Mouse (Mus musculus) stomach, postnatal 0 days (tissue): ENCODE measurements at regions not wholly inside any gene's neighbourhood (a gene's known extent, or its start where the extent isn't known, plus 50 kb on each side); places are given as distances from the start of the nearest gene placed in this dataset.

ENCODE experiments used
- ATAC-seq: fragments of 200-750 bp; cut with Nextera tagmentation; 2 replicates; pipeline ENCODE4 v1.8.0; 2017; ENCODE audit not compliant: low FRiP score, low TSS enrichment
- DNase-seq: peaks from one replicate; pipeline ENCODE4 v3.0.0-alpha.2; 2016; ENCODE audit warnings: low spot score
- H3K27ac ChIP-seq: fragments of 300-500 bp; sonication (generic); replicated peaks from 2 replicates; pipeline ENCODE4 v1.5.1; 2014; ENCODE audit warnings: mild to moderate bottlenecking, control low read depth
- H3K27me3 ChIP-seq: fragments of 300-500 bp; sonication (generic); 2 replicates; pipeline ENCODE4 v1.6.1; 2014; ENCODE audit warnings: low read length; ENCODE audit not compliant: control insufficient read depth, insufficient read depth
- H3K36me3 ChIP-seq: fragments of 300-500 bp; sonication (generic); 2 replicates; pipeline ENCODE4 v1.6.1; 2014; ENCODE audit warnings: low read length, mixed read lengths; ENCODE audit not compliant: control insufficient read depth, insufficient read depth
- H3K4me1 ChIP-seq: fragments of 300-500 bp; sonication (generic); replicated peaks from 2 replicates; pipeline ENCODE4 v1.6.1; 2014; ENCODE audit warnings: antibody characterized with exemption; ENCODE audit not compliant: control insufficient read depth, insufficient read depth
- H3K4me2 ChIP-seq: fragments of 300-500 bp; sonication (generic); replicated peaks from 2 replicates; pipeline ENCODE4 v1.6.1; 2014; ENCODE audit warnings: low read depth, mild to moderate bottlenecking, control low read depth, moderate library complexity
- H3K4me3 ChIP-seq: fragments of 300-500 bp; sonication (generic); 2 replicates; pipeline ENCODE4 v1.5.1; 2014; ENCODE audit warnings: low read depth, low read length, control low read depth
- H3K9ac ChIP-seq: fragments of 300-500 bp; sonication (generic); 2 replicates; pipeline ENCODE4 v1.6.1; 2014; ENCODE audit warnings: mild to moderate bottlenecking, low read length, control low read depth, mixed read lengths
- H3K9me3 ChIP-seq: fragments of 300-500 bp; sonication (generic); 2 replicates; pipeline ENCODE4 v1.6.1; 2016; ENCODE audit warnings: low read length; ENCODE audit not compliant: control insufficient read depth
- CTCF ChIP-seq: IDR thresholded peaks from 2 replicates; pipeline ENCODE4 v1.5.1; 2016; ENCODE audit warnings: antibody characterized with exemption, low read depth, mild to moderate bottlenecking, moderate library complexity
- EP300 ChIP-seq: optimal IDR thresholded peaks from 2 replicates; pipeline ENCODE3; 2016; ENCODE audit warnings: antibody characterized with exemption
- WGBS: fragments of 180-500 bp; shearing (Covaris S2); extraction: QIAGEN DNeasy Blood & Tissue Kit; methylation state at CpG from one replicate; pipeline ENCODE4 v1.1.7; 2014; 5-methylcytosine and 5-hydroxymethylcytosine counted together

DNA sequence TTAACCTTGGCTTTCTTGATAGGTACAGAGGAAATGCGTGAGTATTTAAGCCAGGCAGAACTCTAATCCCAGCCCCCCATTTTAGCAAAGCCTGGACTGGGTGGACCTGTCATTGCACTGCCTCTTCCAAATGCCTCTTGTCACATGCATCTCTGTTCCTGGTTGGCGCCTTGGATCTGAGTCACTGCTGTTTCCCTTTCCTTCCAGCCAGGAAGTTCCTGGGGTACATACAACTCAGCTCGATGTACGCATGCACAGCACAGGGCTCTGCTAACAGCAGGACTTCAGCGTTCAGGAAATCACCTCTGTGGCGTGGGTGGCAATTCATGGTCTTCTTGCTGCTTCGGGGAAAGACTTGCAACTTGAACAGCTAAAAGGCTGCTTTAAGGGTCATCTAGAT is 59.9 kb upstream of the Pax6 start:
- no peaks in the 10 kb centered on the region for H3K36me3 ChIP-seq
- 46% methylated on average over 7 of the region's 7 CpGs for WGBS
- no peaks in the 10 kb centered on the region for H3K9me3 ChIP-seq
- no peak for DNase-seq
- no peaks in the 10 kb centered on the region for H3K4me1 ChIP-seq
- H3K9ac ChIP-seq = no peak overlapping the region
- H3K4me2 ChIP-seq = no peak overlapping the region
- no peak for TF ChIP-seq CTCF
- TF ChIP-seq EP300 = no peak
- H3K27ac ChIP-seq = no peak overlapping the region
- H3K27me3 ChIP-seq = no peaks in the 10 kb centered on the region
- no peak for ATAC-seq
- H3K4me3 ChIP-seq = no peak overlapping the region

DNA sequence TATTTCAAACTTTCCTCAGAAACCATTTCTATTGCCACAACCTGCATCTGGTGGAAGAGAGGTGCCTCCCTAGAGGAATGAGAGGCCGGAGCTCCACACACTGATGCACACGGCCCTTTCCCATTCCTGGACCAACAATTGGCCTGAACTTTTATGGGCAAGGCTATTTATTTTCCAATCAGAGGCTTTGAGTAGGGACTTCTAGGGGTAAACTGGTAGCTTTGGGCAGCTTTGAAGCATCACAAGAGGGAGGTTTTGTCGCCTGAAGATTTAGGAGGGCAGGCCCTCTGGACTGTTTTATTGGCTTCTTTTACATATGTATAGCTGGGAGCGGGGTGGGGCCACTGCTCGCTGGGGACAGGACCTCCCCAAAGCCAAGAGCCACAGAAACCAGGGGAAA is 57.7 kb upstream of the Pax6 start:
- no peaks in the 10 kb centered on the region for H3K4me1 ChIP-seq
- no peaks in the 10 kb centered on the region for H3K27me3 ChIP-seq
- DNase-seq (no peak), ATAC-seq (no peak)
- no peak for TF ChIP-seq EP300
- no peak for TF ChIP-seq CTCF
- H3K4me2 ChIP-seq = no peak overlapping the region
- no peak overlapping the region for H3K9ac ChIP-seq
- no peak overlapping the region for H3K27ac ChIP-seq
- no peak overlapping the region for H3K4me3 ChIP-seq
- H3K9me3 ChIP-seq = no peaks in the 10 kb centered on the region
- 66% methylated on average over 5 of the region's 5 CpGs for WGBS
- H3K36me3 ChIP-seq = no peaks in the 10 kb centered on the region

DNA sequence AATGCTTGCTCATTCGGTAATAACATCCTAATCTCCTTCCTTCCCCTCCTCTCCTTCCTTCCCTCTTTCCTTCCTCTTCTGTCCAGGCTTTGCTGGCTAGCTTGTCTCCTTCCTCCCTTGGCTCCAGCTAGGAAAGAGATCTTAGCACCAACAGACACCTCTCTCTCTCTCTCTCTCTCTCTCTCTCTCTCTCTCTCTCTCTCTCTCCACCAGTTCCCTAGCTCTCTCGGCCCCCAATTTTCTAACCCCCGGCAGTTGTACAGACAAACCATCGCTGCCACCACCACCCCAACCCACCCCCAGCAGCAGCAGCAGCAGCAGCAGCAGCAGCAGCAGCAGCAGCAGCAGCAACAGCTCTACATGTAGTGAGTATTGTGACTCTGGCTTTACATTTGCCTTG is 57.0 kb upstream of the Pax6 start:
- no peaks in the 10 kb centered on the region for H3K4me1 ChIP-seq
- DNase-seq = no peak
- no peaks in the 10 kb centered on the region for H3K27me3 ChIP-seq
- no peak overlapping the region for H3K9ac ChIP-seq
- no peak overlapping the region for H3K4me3 ChIP-seq
- no peak overlapping the region for H3K4me2 ChIP-seq
- TF ChIP-seq CTCF (no peak), EP300 (no peak)
- WGBS = 22% methylated on average over 4 of the region's 4 CpGs
- H3K36me3 ChIP-seq = no peaks in the 10 kb centered on the region
- ATAC-seq = no peak
- no peak overlapping the region for H3K27ac ChIP-seq
- H3K9me3 ChIP-seq = no peaks in the 10 kb centered on the region

DNA sequence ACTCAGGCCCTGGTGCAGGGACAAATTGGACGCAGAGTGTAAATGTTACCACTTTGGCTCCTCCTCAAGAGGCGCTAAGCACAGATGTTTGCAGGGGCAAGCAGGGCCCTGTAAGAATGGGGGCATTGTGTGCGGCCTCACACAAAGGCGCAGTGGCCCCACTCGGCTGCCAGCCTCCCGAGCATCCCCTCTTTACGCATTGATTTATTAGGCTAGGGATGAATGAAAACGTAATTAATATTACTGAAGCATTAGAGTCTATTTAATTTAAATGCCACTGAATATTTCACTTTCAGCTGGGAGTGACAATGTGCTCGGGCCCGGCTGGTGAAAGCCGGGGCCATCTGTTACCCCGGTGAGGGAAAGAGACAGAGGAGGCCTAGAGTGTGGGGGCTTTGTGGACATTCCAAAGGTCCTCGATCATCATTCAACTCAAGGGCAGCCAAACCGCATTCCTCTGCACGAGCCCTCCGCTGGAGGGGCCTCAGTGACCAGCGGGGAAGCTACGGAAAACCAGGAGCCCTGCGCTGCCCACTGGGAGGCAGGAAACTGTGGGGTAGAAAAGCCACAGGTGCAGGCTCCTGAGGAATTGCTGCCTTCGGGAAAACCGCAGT is 56.5 kb upstream of the Pax6 start:
- Histone ChIP-seq H3K27me3 (no peaks in the 10 kb centered on the region), H3K4me2 (no peak overlapping the region), H3K9ac (no peak overlapping the region), H3K27ac (no peak overlapping the region), H3K9me3 (no peaks in the 10 kb centered on the region), H3K36me3 (no peaks in the 10 kb centered on the region), H3K4me3 (no peak overlapping the region), H3K4me1 (no peaks in the 10 kb centered on the region)
- no peak for TF ChIP-seq EP300
- no peak for ATAC-seq
- no peak for DNase-seq
- WGBS = 13% methylated on average over 21 of the region's 21 CpGs

DNA sequence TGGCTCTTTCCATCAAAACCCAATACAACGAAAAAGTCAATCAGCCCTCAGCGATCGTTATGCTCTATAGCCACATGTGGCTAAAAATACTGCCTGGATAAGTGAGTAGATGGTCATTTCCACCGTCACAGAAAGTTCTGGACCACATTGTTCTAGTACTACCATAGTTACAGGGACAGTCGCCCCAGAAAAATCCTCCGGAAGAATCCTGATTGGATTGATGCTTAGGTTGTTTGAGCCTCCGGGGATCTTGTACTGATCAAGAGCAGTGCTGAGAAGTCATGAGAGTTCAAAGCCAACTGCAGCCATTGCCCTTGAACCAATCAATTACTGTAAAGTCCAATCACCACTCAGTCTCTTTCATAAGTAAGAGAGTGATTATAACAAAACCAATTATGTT is 56.0 kb upstream of the Pax6 start:
- Histone ChIP-seq H3K4me1 (no peaks in the 10 kb centered on the region), H3K27me3 (no peaks in the 10 kb centered on the region), H3K36me3 (no peaks in the 10 kb centered on the region), H3K4me3 (no peak overlapping the region), H3K9me3 (no peaks in the 10 kb centered on the region), H3K9ac (no peak overlapping the region), H3K4me2 (no peak overlapping the region), H3K27ac (no peak overlapping the region)
- 47% methylated on average over 7 of the region's 7 CpGs for WGBS
- ATAC-seq = no peak
- TF ChIP-seq CTCF (no peak), EP300 (no peak)
- DNase-seq = no peak

DNA sequence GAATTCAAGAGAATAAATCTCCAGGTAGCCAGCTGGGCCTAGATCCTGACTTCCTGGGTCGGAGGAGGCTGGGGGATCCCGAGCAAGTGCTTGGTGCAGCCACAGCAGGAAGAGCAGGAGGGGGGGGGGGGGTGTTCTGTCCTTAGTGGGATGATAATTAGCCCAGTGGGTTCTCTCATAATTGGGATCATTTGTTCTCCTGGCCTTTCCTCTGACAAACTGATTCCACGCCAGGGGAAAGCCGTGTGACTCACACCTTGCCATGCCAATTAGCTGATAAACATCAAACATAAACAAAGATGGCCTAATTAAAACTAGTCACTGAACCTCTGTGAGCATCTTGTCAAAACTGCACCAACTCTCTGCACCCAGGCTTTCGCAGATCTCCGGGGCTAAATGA is 55.5 kb upstream of the Pax6 start:
- no peaks in the 10 kb centered on the region for H3K9me3 ChIP-seq
- DNase-seq = no peak
- WGBS = 76% methylated on average over 6 of the region's 6 CpGs
- H3K9ac ChIP-seq = no peak overlapping the region
- no peak for ATAC-seq
- H3K27ac ChIP-seq = no peak overlapping the region
- no peak overlapping the region for H3K4me3 ChIP-seq
- no peak for TF ChIP-seq EP300
- TF ChIP-seq CTCF = no peak
- H3K36me3 ChIP-seq = no peaks in the 10 kb centered on the region
- H3K27me3 ChIP-seq = no peaks in the 10 kb centered on the region
- H3K4me1 ChIP-seq = no peaks in the 10 kb centered on the region
- no peak overlapping the region for H3K4me2 ChIP-seq
